Mouse (Mus musculus) bone marrow macrophage, adult 2 months (primary cell): ENCODE measurements around the gene Bach1. TPM values are rescaled to one million over a fixed set of nuclear protein-coding genes. Genes with fewer than 3 reads are reported as not detected.

Experiments used
- H3K27ac ChIP-seq: 2 replicates; pipeline ENCODE4 v1.5.1; 2012; ENCODE audit warnings: low read depth, low read length; ENCODE audit not compliant: insufficient read depth
- H3K4me1 ChIP-seq: 2 replicates; pipeline ENCODE4 v1.6.1; 2012; ENCODE audit warnings: low read length; ENCODE audit not compliant: control insufficient read depth, insufficient read depth
- H3K4me3 ChIP-seq: 2 replicates; pipeline ENCODE4 v1.5.1; 2012; ENCODE audit warnings: mild to moderate bottlenecking, low read length, moderate library complexity; ENCODE audit not compliant: insufficient read depth
- CTCF ChIP-seq: IDR thresholded peaks from 2 replicates; pipeline ENCODE4 v1.5.1; 2012; ENCODE audit warnings: low read depth, mild to moderate bottlenecking, low read length, moderate library complexity
- POLR2A ChIP-seq: IDR thresholded peaks from 2 replicates; pipeline ENCODE4 v1.6.1; 2012; ENCODE audit warnings: mild to moderate bottlenecking, low read depth, low read length, borderline replicate concordance
- polyA plus RNA-seq: library from polyadenylated mRNA; stranded (reverse); fragments of >200 nt; gene quantifications from 2 replicates; pipeline ENCODE4 v1.2.4, GENCODE M21; 2012; ENCODE audit not compliant: missing spikeins, insufficient read depth, insufficient read length

Gene Bach1
- polyA plus RNA-seq, 1 experiment, result 78.9 TPM

DNA sequence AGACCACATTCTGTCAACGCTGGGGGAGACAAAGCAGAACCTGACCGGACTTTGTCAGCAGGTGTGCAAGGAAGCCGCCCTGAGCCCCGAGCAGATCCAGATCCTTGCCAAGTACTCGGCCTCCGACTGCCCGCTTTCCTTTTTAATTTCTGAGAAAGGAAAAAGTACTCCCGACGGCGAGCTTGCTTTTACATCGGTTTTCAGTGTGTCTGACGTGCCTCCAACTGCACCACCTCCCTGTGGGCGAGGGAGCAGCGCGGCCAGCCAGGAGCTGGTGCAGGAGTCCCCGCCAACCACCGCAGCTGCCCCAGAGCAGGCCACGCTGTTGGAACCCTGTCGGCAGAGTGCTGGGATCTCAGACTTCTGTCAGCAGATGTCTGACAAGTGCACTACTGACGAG is 30.7 kb downstream of the Bach1 start:
- TF ChIP-seq POLR2A (no peak), CTCF (no peak)
- no peak overlapping the region for H3K27ac ChIP-seq
- peaks cover 7% of the 10 kb centered on the region; the same call in 1 of the 2 replicates for H3K4me1 ChIP-seq
- no peak overlapping the region for H3K4me3 ChIP-seq

DNA sequence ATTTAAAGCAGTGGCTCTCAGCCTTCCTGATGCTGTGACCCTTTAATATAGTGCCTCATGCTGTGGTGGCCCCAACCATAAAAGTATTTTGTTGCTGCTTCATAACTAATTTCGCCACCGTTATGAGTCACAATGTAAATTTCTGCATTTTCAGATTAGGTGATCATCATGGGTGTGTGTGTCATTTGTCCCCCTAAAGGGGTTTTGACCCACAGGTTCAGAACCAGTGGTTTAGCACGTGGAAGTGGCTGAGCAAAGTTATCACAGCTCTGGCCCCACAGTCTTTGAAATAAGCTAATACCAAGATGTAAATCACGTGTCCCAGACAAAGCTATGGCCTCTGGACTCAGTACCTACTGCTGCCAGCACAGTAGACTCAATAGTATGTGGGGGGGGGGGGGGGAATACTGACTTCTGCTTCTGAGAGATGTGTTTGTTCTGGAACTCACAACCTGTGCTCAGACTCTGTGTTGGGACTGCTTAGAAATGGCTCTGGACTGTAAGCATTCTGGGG is 36.2 kb downstream of the Bach1 start:
- Histone ChIP-seq H3K27ac (no peak overlapping the region), H3K4me1 (peaks cover 15% of the 10 kb centered on the region), H3K4me3 (no peak overlapping the region)
- TF ChIP-seq CTCF, result no peak

DNA sequence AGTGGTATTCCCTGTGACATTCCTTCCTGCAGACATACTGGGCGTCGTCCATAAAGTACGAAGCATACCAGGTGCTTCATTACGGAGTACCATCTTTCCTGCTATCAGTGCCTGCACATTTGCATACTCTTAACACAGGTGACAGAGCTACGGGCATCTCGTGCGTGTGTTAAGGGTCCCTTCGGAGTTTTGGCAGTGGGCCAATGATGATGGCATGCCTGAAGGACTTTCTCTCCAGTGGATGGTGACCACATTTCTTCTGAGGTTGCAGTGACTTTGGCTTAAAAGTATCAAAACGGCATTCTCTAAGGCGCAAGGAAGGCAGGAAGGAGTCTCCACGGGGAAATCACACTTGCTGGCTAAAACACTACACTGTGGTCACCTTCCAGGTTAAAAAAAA is 37.4 kb downstream of the Bach1 start:
- H3K27ac ChIP-seq, result no peak overlapping the region
- no peak for TF ChIP-seq CTCF
- TF ChIP-seq POLR2A, result no peak
- H3K4me3 ChIP-seq, result no peak overlapping the region
- H3K4me1 ChIP-seq, result peaks cover 15% of the 10 kb centered on the region

DNA sequence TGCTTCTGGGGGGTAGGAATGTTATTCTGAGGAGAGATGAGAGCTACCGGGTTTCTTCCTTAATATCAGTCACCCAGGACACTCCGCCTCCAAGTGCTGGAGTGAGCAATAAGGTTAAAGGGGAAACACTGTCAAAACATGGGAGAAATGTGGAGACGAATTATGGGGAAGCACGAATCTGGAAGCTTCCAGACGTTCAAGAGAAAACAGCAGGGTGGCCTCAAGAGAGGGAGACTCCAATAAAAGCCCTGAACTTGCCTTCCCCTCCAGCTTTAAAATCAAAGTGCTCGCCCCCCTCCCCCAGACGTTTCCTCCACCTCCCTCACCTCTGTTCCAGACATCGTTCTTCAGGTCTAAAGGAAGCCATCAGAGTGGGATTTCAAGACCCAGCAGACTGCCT is 38.6 kb downstream of the Bach1 start:
- Histone ChIP-seq H3K4me3 (no peak overlapping the region), H3K27ac (no peak overlapping the region), H3K4me1 (peaks cover 15% of the 10 kb centered on the region)
- TF ChIP-seq POLR2A (no peak), CTCF (no peak)

DNA sequence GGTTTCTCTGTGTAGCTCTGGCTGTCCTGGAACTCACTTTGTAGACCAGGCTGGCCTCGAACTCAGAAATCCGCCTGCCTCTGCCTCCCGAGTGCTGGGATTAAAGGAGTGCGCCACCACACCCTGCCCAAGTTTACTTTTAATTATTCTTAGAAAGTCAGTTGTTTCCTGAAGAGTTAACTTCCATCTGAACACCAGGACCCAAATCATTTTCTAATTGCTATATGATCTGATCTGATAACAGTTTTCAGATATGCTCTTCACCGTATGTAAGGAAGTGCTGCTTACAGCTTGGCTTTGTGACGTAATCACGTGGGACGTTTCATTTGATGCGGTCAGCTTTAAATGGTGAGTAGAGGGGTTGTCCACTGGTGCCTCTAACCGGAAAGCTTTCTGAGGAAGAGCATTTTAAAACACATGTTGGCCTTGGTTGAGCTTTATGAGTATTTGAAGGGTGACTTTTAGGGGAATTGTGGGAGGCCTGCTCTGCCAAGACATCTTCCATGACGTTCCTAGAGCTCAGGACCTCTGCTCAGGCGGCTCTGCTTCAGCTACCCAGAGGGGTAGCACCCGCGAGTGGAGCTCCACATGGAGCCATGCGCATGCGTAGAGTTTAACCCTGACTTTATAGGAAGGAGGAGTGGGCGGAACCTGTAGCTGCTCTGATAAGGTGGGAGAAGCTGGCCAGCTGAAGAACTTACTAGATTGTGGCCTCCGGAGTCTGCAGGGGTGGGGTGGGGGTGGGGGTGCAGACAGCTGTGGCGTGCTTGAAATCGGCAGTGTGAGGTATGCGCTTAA is 39.3 kb downstream of the Bach1 start:
- no peak for TF ChIP-seq CTCF
- peaks cover 15% of the 10 kb centered on the region for H3K4me1 ChIP-seq
- no peak overlapping the region for H3K27ac ChIP-seq

DNA sequence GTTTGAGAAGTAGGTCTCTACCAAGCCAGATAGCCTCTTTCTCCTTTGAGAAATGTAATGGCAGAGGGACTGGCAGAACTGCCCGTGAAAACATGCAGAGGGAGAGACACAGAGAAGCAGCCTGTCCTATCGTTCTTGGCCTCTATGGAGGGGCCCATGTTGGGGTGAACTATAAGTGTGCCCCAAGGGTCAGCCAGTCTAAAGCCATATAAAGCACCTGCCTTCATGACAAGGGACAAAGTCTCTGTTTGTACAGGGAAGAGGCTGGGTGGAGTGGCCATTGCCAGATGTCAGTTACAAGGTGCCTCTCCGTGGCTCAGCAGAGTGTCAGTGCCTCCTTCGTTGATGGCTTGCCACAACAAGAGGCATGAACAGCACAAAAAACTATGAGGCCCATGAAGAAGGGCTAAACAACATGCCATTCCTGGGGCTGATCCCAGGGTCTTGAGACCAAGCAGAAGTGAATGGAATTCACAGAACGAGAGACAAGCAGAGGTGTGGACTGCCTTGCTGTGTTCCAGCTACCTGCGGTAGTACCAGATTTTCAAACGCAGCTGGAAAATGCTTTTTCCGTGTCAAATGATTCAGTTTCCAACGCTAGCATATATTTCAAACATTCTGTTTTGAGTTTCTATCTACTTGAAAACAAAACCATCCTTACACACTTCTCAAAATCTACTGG is 42.4 kb downstream of the Bach1 start:
- no peak overlapping the region for H3K4me3 ChIP-seq
- H3K4me1 ChIP-seq, result peaks cover 20% of the 10 kb centered on the region
- TF ChIP-seq POLR2A (no peak), CTCF (no peak)
- no peak overlapping the region for H3K27ac ChIP-seq

More for the DNA sequence above, 39.3 kb downstream of the Bach1 start:
- no peak overlapping the region for H3K4me3 ChIP-seq

DNA sequence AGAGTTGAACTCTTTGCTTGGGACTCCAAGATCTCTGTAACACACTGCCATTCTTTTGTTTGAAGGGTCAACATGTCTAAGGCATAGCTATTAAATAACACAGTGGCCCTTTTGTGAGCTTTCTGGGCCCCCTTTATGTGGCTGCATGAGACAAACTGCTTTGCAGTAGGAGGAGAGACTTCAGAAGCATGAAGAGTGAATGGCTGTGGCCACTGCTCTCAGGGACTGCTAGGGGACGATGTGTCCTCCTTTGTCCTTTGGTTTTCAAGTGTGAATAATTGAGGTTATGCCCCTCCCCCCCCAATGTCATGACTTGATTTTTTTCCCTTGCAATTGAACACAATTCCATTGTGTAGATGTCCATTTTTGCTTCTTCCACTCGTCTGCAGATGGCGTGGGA is 44.9 kb downstream of the Bach1 start:
- H3K4me1 ChIP-seq, result peaks cover 8% of the 10 kb centered on the region
- TF ChIP-seq POLR2A (no peak), CTCF (no peak)
- no peak overlapping the region for H3K4me3 ChIP-seq
- H3K27ac ChIP-seq, result no peak overlapping the region

DNA sequence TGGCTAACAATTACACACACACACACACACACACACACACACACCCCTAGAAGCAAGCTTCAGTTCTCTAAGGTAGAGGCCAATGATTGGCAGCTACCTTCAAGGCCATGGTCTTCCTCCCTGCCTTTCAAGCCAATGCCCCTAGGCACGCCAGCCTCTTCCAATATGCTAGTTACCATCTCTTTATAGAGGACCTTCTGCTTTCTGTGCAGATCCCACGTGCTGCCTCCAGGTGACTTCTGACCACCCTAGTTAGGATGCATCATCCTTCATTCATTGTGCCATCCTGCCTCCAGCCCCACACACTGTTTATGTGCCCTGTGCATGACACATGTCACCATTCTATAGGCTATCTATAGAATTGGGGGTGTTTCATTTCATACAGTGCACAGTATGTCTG is 45.6 kb downstream of the Bach1 start:
- Histone ChIP-seq H3K4me1 (peaks cover 8% of the 10 kb centered on the region), H3K27ac (no peak overlapping the region), H3K4me3 (no peak overlapping the region)
- no peak for TF ChIP-seq POLR2A
- no peak for TF ChIP-seq CTCF

DNA sequence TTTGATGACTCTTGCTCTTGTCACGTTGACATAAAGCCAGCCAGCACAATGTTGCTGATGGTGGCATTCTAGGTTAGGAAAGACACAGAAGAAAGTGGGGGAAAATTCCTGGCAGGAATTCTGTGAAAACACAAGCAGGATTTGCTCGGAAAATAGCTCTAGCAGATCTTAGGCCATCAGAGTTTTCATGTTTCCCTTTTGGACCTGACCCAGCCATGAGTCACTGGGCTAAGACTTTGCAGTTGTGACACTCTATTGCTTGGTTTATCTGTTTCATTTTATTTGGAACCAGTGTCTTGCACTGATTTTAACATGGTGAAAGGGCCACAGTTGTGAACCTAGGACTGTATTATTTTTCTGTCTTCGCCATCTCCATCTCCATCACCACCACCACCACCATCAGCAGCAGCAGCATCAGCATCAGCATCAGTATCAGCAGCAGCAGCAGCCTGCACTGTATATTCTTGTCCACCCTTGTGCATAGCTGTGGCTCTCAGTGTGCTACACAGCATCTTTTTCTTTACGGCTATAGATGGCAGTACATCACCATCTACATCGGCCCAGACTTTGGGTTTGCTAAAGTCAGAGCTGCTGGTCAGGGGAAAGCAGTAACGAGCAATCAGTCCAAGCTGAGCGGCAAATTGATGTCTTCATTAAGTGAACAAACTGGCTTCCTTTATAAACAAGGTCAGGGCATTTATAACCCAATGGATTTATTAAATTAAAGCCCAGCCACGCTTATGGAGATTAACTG is 46.6 kb downstream of the Bach1 start:
- peaks cover 8% of the 10 kb centered on the region for H3K4me1 ChIP-seq
- TF ChIP-seq POLR2A, result no peak
- no peak for TF ChIP-seq CTCF
- no peak overlapping the region for H3K27ac ChIP-seq
- H3K4me3 ChIP-seq, result no peak overlapping the region

DNA sequence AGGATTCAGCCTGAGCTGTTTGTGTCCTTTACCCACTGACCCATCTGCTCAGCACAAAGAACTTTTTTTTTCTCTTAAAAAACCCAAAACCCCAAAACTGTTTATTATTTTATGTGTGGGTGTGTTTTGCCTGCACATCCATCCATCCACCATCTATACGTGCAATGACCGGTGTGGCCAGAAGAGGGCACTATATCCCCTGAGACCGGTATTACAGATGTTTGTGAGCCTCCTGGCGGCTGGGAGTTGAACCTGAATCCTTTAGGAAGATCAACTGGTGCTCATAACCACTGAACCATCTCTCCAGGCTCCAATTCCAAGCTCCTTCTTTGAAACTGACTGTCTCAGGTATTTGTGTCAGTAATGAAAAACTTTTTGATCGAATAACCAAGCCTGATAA is 48.0 kb downstream of the Bach1 start:
- TF ChIP-seq CTCF, result peak; percentile 99
- no peak for TF ChIP-seq POLR2A
- no peak overlapping the region for H3K27ac ChIP-seq
- H3K4me1 ChIP-seq, result peaks cover 8% of the 10 kb centered on the region
- no peak overlapping the region for H3K4me3 ChIP-seq
